Mouse (Mus musculus): ENCODE measurements around the gene Hhat. TPM values are rescaled to one million over a fixed set of nuclear protein-coding genes. Genes with fewer than 3 reads are reported as not detected.

The Hhat gene
- total and polyA plus RNA-seq, 3 experiments: 0.39 to 1.0 TPM; not detected in 1

DNA sequence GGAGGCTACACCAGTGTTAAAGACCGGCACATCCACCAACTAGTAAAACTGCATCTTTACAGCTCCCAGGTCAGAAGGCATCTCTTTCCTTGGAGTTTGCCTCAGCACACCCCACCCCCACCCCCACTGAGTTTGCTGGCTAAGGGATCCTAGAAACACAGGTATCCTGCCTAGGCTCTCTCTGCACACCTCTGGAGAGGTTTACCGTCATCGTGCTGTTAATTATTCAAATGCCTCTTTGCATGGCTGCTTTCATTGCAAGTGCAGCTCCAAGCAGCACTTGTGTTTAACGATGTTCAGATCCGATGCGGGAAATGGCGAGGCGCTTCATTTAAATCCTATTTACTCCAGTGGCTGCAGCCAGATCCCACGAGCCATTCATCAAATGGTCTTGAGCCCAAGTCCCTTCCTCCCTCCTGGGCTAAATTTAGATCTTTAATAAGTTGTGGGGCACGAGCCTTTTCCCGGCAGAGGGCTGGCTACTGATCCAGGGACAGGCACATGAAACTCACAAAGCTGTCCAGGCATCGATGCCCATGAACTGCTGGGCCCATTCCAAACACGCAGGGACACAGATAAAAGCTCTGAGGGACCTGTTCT is 250.1 kb downstream of the Hhat start:
- Histone ChIP-seq H3K9me3 (replicated peaks; ENCODE audit: insufficient read depth, low read length) (no peaks in the 10 kb centered on the region), H3K79me2 (ENCODE audit: control insufficient read depth, insufficient read depth, low read length, poor library complexity) (no peaks in the 10 kb centered on the region), H3K27ac (ENCODE audit: control insufficient read depth, low read depth, low read length) (no peak overlapping the region), H3K9ac (ENCODE audit: control insufficient read depth, low read depth, low read length, poor library complexity, severe bottlenecking) (no peak overlapping the region), H3K27me3 (ENCODE audit: control insufficient read depth in 1 of 2, insufficient read depth in 2 of 2, low read length in 2 of 2) (no peaks in the 10 kb centered on the region; a peak in 1 of 4 replicates), H3K4me3 (ENCODE audit: control insufficient read depth in 1 of 2, insufficient read depth in 1 of 2, low read depth in 2 of 2, low read length in 2 of 2) (no peak overlapping the region), H3K4me1 (ENCODE audit: control insufficient read depth in 1 of 2, insufficient read depth in 2 of 2, low read length in 2 of 2) (0 out of 4 replicates have a peak, but pooled peaks cover 0 to 2% of the 10 kb centered on the region in 2 experiments), H3K36me3 (ENCODE audit: control insufficient read depth in 1 of 2, insufficient read depth in 2 of 2, low read length in 2 of 2) (no peaks in the 10 kb centered on the region)
- DNase-seq (ENCODE audit: low read depth, low spot score): no peak
- TF ChIP-seq USF1 (IDR thresholded peaks at IDR 0.05; ENCODE audit: low read depth, low read length): no peak
- TF ChIP-seq MEF2A (IDR thresholded peaks at IDR 0.05; ENCODE audit: extremely low read depth, insufficient replicate concordance, low read depth, low read length, poor library complexity, severe bottlenecking): no peak
- no peak for TF ChIP-seq MAX (IDR thresholded peaks at IDR 0.05; ENCODE audit: low read length)

DNA sequence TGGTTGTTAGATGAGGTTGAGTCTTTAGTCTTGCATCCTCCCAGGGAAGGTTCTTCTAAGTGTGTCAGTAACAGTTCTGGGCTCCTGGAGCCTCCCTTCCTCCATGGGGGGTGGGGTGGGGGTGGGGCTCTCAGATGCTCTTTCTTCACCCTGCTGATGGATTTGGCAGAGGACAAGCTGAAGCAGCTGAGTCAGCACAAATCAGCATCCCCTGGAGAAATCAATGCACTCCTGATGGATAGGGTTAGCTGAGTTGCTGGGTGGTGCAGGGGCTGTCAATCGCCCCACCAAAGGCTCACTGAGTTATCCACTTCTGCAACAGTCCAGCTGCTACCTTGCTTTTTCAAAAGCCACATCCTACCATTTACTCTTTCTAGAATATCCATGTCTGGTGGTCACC is 251.3 kb downstream of the Hhat start:
- H3K79me2 ChIP-seq (ENCODE audit: control insufficient read depth, insufficient read depth, low read length, poor library complexity): no peaks in the 10 kb centered on the region
- H3K27ac ChIP-seq (ENCODE audit: control insufficient read depth, low read depth, low read length): no peak overlapping the region
- H3K4me3 ChIP-seq (ENCODE audit: control insufficient read depth in 1 of 2, insufficient read depth in 1 of 2, low read depth in 2 of 2, low read length in 2 of 2): no peak overlapping the region
- H3K9ac ChIP-seq (ENCODE audit: control insufficient read depth, low read depth, low read length, poor library complexity, severe bottlenecking): no peak overlapping the region
- H3K27me3 ChIP-seq (ENCODE audit: control insufficient read depth in 1 of 2, insufficient read depth in 2 of 2, low read length in 2 of 2): no peaks in the 10 kb centered on the region
- 0 out of 4 replicates have a peak, but pooled peaks cover 0 to 2% of the 10 kb centered on the region in 2 experiments for H3K4me1 ChIP-seq (ENCODE audit: control insufficient read depth in 1 of 2, insufficient read depth in 2 of 2, low read length in 2 of 2)
- H3K9me3 ChIP-seq (replicated peaks; ENCODE audit: insufficient read depth, low read length): no peaks in the 10 kb centered on the region
- TF ChIP-seq USF1 (IDR thresholded peaks at IDR 0.05; ENCODE audit: low read depth, low read length) (no peak), MEF2A (IDR thresholded peaks at IDR 0.05; ENCODE audit: extremely low read depth, insufficient replicate concordance, low read depth, low read length, poor library complexity, severe bottlenecking) (no peak), TBP (IDR thresholded peaks at IDR 0.05; ENCODE audit: low read depth, low read length) (no peak), RAD21 (IDR thresholded peaks at IDR 0.05; ENCODE audit: low read depth, low read length) (no peak), GATA1 (IDR thresholded peaks at IDR 0.05; ENCODE audit: low read depth, low read length) (no peak), ZC3H11A (IDR thresholded peaks at IDR 0.05; ENCODE audit: low read depth, low read length) (no peak), ETS1 (IDR thresholded peaks at IDR 0.05; ENCODE audit: low read depth, low read length) (no peak), MAFK (IDR thresholded peaks at IDR 0.05; ENCODE audit: borderline replicate concordance, low read depth, low read length) (no peak)
- no peaks in the 10 kb centered on the region for H3K36me3 ChIP-seq (ENCODE audit: control insufficient read depth in 1 of 2, insufficient read depth in 2 of 2, low read length in 2 of 2)
- no peak for DNase-seq (ENCODE audit: low read depth, low spot score)

DNA sequence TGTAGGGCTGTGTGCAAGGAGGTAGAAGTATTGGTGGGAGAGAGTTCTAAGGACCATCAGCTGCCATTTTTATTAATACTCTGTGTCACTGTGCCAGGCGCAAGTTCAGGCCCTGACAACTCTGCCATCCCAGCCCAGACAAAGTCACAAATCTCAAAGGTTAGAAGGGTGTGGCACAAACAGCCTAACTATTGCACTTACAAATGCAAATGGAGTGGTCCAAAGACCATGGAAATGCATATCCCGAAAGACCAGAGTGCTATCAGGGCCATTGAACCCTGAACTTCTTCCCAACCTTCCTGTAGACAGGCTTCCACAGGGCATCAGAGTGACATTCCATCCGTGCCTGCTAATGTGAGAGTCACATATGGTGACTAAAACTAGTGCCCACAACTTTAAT is 255.7 kb downstream of the Hhat start:
- Histone ChIP-seq H3K4me3 (ENCODE audit: control insufficient read depth in 1 of 2, insufficient read depth in 1 of 2, low read depth in 2 of 2, low read length in 2 of 2) (no peak overlapping the region), H3K27me3 (ENCODE audit: control insufficient read depth in 1 of 2, insufficient read depth in 2 of 2, low read length in 2 of 2) (no peaks in the 10 kb centered on the region; a peak in 1 of 4 replicates), H3K9me3 (replicated peaks; ENCODE audit: insufficient read depth, low read length) (no peaks in the 10 kb centered on the region), H3K4me1 (ENCODE audit: control insufficient read depth in 1 of 2, insufficient read depth in 2 of 2, low read length in 2 of 2) (0 out of 4 replicates have a peak, but pooled peaks cover 0 to 2% of the 10 kb centered on the region in 2 experiments), H3K79me2 (ENCODE audit: control insufficient read depth, insufficient read depth, low read length, poor library complexity) (no peaks in the 10 kb centered on the region), H3K9ac (ENCODE audit: control insufficient read depth, low read depth, low read length, poor library complexity, severe bottlenecking) (no peak overlapping the region), H3K27ac (ENCODE audit: control insufficient read depth, low read depth, low read length) (no peak overlapping the region), H3K36me3 (ENCODE audit: control insufficient read depth in 1 of 2, insufficient read depth in 2 of 2, low read length in 2 of 2) (no peaks in the 10 kb centered on the region)
- no peak for TF ChIP-seq EP300 (IDR thresholded peaks at IDR 0.05; ENCODE audit: low read depth in 1 of 2, low read length in 2 of 2)
- no peak for TF ChIP-seq MAFK (IDR thresholded peaks at IDR 0.05; ENCODE audit: borderline replicate concordance, low read depth, low read length)
- no peak for TF ChIP-seq E2F4 (IDR thresholded peaks at IDR 0.05; ENCODE audit: borderline replicate concordance, low read depth, low read length)
- no peak for TF ChIP-seq ZMIZ1 (IDR thresholded peaks at IDR 0.05; ENCODE audit: low read depth, low read length)
- no peak for TF ChIP-seq JUND (IDR thresholded peaks at IDR 0.05; ENCODE audit: low read depth, low read length)
- no peak for TF ChIP-seq UBTF (IDR thresholded peaks at IDR 0.05; ENCODE audit: borderline replicate concordance, insufficient read depth, low read depth, low read length)
- no peak for TF ChIP-seq MAX (IDR thresholded peaks at IDR 0.05; ENCODE audit: low read length)
- no peak for TF ChIP-seq POLR2A (IDR thresholded peaks at IDR 0.05; ENCODE audit: control insufficient read depth in 1 of 2, insufficient read depth in 1 of 2, low read depth in 1 of 2, low read length in 2 of 2, poor library complexity in 1 of 2)
- TF ChIP-seq POLR2AphosphoS2 (IDR thresholded peaks at IDR 0.05; ENCODE audit: low read length): no peak
- TF ChIP-seq CHD2 (IDR thresholded peaks at IDR 0.05; ENCODE audit: low read length): no peak
- TF ChIP-seq TAL1 (IDR thresholded peaks at IDR 0.05; ENCODE audit: low read length): no peak
- no peak for TF ChIP-seq ZKSCAN1 (IDR thresholded peaks at IDR 0.05; ENCODE audit: low read depth, low read length)
- no peak for DNase-seq (ENCODE audit: low read depth, low spot score)

All from MEL (cell line).